Mouse (Mus musculus) ovary, postnatal 14 days (tissue): ENCODE results near the gene Ubox5.
"Not testable (repeated sequence)": the region's sequence is repeated elsewhere in the genome, so short reads cannot be mapped to it uniquely, and the experiment has no call there.

Source experiments
- DNase-seq: peaks from one replicate; pipeline ENCODE4 v3.0.0; 2022; ENCODE audit warnings: low spot score

Gene Ubox5

GRCm38 (mm10) chr2:130576564-130576963 is 53.3 kb downstream of the Ubox5 start:
- not testable (repeated sequence) for DNase-seq

- no peak for DNase-seq
Observed at GRCm38 (mm10) chr2:130575873-130576272, 54.0 kb downstream of the Ubox5 start, which contains the start of gene Oxt. Gene Oxt (plus strand): TSS chr2:130576173.

- DNase-seq, result no peak
Observed at GRCm38 (mm10) chr2:130574960-130575359, 54.9 kb downstream of the Ubox5 start.

- DNase-seq, result no peak
Observed at GRCm38 (mm10) chr2:130569926-130570325, 59.9 kb downstream of the Ubox5 start.

GRCm38 (mm10) chr2:130568921-130569320 is 60.9 kb downstream of the Ubox5 start:
- no peak for DNase-seq

- DNase-seq, result no peak
Observed at GRCm38 (mm10) chr2:130564983-130565382, 64.9 kb downstream of the Ubox5 start.

- DNase-seq, result peak; percentile 15
Observed at GRCm38 (mm10) chr2:130564063-130564462, 65.8 kb downstream of the Ubox5 start.

- peak; percentile 81 for DNase-seq
Observed at GRCm38 (mm10) chr2:130563212-130564055, 66.4 kb downstream of the Ubox5 start, which contains the start of gene Mrps26. Gene Mrps26 (plus strand): TSS chr2:130563742.

GRCm38 (mm10) chr2:130558015-130558414 is 71.8 kb downstream of the Ubox5 start:
- DNase-seq, result no peak

GRCm38 (mm10) chr2:130557462-130557861 is 72.4 kb downstream of the Ubox5 start:
- no peak for DNase-seq

GRCm38 (mm10) chr2:130556292-130556691 is 73.5 kb downstream of the Ubox5 start:
- no peak for DNase-seq

- DNase-seq, result no peak
Observed at GRCm38 (mm10) chr2:130554841-130555240, 75.0 kb downstream of the Ubox5 start.

- DNase-seq, result no peak
Observed at GRCm38 (mm10) chr2:130546957-130547356, 82.9 kb downstream of the Ubox5 start.

- no peak for DNase-seq
Observed at GRCm38 (mm10) chr2:130540266-130540665, 89.6 kb downstream of the Ubox5 start.
